8 mouse cellular contexts compared by ENCODE assay signal in genomic region chr9:110665912-110666311, GRCm38 (mm10). TPM values are rescaled to one million over a fixed set of nuclear protein-coding genes. Genes with fewer than 3 reads are reported as not detected.
DNase-seq lines count a peak whose midpoint lies in the region; ATAC-seq and TF ChIP-seq lines count a peak whose summit lies in the region.

No protein-coding gene starts in this region.

- WGBS in heart, embryonic 14.5 days = 16% methylated on average over 4 of the region's 4 CpGs
- WGBS in lung, embryonic 15.5 days = 16% methylated on average over 4 of the region's 4 CpGs
- 23% methylated on average over 4 of the region's 4 CpGs for WGBS in stomach, embryonic 14.5 days

- H3K9me3 ChIP-seq in ES-E14 (ENCODE audit: control insufficient read depth, insufficient read depth, low read depth, low read length) = no peaks in the 10 kb centered on the region
- H3K9me3 ChIP-seq in heart, embryonic 14.5 days (ENCODE audit: control insufficient read depth, low read length) = no peaks in the 10 kb centered on the region
- H3K9me3 ChIP-seq in lung, embryonic 15.5 days = no peaks in the 10 kb centered on the region
- no peaks in the 10 kb centered on the region for H3K9me3 ChIP-seq in stomach, embryonic 14.5 days (ENCODE audit: control insufficient read depth, low read depth, low read length)

- no peaks in the 10 kb centered on the region; the same call in 1 of the 2 replicates for H3K36me3 ChIP-seq in ES-E14 (ENCODE audit: control insufficient read depth, insufficient read depth, low read length, poor library complexity, severe bottlenecking)
- 0 out of 2 replicates have a peak, but pooled peaks cover 3% of the 10 kb centered on the region for H3K36me3 ChIP-seq in heart, embryonic 14.5 days (ENCODE audit: control insufficient read depth, insufficient read depth, low read length)
- no peaks in the 10 kb centered on the region for H3K36me3 ChIP-seq in lung, embryonic 15.5 days
- H3K36me3 ChIP-seq in stomach, embryonic 14.5 days (ENCODE audit: control insufficient read depth, insufficient read depth, low read length) = no peaks in the 10 kb centered on the region

- H3K27ac ChIP-seq in ES-E14 (ENCODE audit: insufficient read depth, low read depth, low read length, poor library complexity, severe bottlenecking) = no peak overlapping the region
- peak overlapping the region; percentile 35 to 84; a peak in 2 of 4 replicates for H3K27ac ChIP-seq in heart, embryonic 14.5 days (replicated peaks in 1 of 2; ENCODE audit: control insufficient read depth in 1 of 2, insufficient read depth in 1 of 2, low read depth in 2 of 2, low read length in 2 of 2)
- H3K27ac ChIP-seq in lung, embryonic 15.5 days = peak overlapping the region; percentile 2; the same call in 1 of the 2 replicates
- H3K27ac ChIP-seq in stomach, embryonic 14.5 days (ENCODE audit: low read length) = no peak overlapping the region

- in situ Hi-C loops in ES-E14 (cut with MboI; ENCODE audit: low sequenced_read_pairs in 2 of 2, unreplicated experiment in 2 of 2) = no loop called here

- peak; percentile 60; the same call in 1 of the 2 replicates for ATAC-seq in heart, embryonic 14.5 days (ENCODE audit: insufficient number of reproducible peaks, insufficient read depth, low FRiP score, low read depth)
- peak; percentile 60; the same call in 1 of the 2 replicates for ATAC-seq in lung, embryonic 15.5 days (ENCODE audit: borderline replicate concordance, extremely low read depth, low FRiP score, low TSS enrichment)
- peak; percentile 35; the same call in 1 of the 2 replicates for ATAC-seq in stomach, embryonic 14.5 days (ENCODE audit: insufficient number of reproducible peaks, insufficient read depth, low FRiP score, low read depth)
- no peak for ATAC-seq in frontal cortex, adult (ENCODE audit: low TSS enrichment)

- no peak overlapping the region for H3K4me3 ChIP-seq in ES-E14 (ENCODE audit: insufficient read depth in 1 of 2, low read depth in 1 of 2, low read length in 2 of 2, poor library complexity in 1 of 2, severe bottlenecking in 1 of 2)
- H3K4me3 ChIP-seq in heart, embryonic 14.5 days (ENCODE audit: control insufficient read depth in 1 of 2, insufficient read depth in 1 of 2, low read depth in 1 of 2, low read length in 2 of 2) = no peak overlapping the region
- no peak overlapping the region for H3K4me3 ChIP-seq in lung, embryonic 15.5 days
- H3K4me3 ChIP-seq in stomach, embryonic 14.5 days (ENCODE audit: low read depth, low read length) = no peak overlapping the region

- peaks cover 5 to 19% of the 10 kb centered on the region in 2 experiments; a peak in 2 of 4 replicates for H3K4me1 ChIP-seq in ES-E14 (ENCODE audit: control insufficient read depth in 2 of 2, insufficient read depth in 2 of 2, low read length in 2 of 2, poor library complexity in 1 of 2)
- H3K4me1 ChIP-seq in heart, embryonic 14.5 days (ENCODE audit: control insufficient read depth in 2 of 2, insufficient read depth in 2 of 2, low read length in 2 of 2) = peaks cover 42 to 69% of the 10 kb centered on the region in 2 experiments
- H3K4me1 ChIP-seq in lung, embryonic 15.5 days = peaks cover 37% of the 10 kb centered on the region
- H3K4me1 ChIP-seq in stomach, embryonic 14.5 days (ENCODE audit: control insufficient read depth, insufficient read depth, low read length) = 0 out of 2 replicates have a peak, but pooled peaks cover 5% of the 10 kb centered on the region

- H3K9ac ChIP-seq in ES-E14 (ENCODE audit: insufficient read depth, low read depth, low read length, poor library complexity, severe bottlenecking) = 0 out of 2 replicates have a peak overlapping the region, but pooled peaks have one; percentile 27
- 0 out of 2 replicates have a peak overlapping the region, but pooled peaks have one; percentile 31 for H3K9ac ChIP-seq in heart, embryonic 14.5 days (ENCODE audit: low read length)
- H3K9ac ChIP-seq in lung, embryonic 15.5 days = no peak overlapping the region
- H3K9ac ChIP-seq in stomach, embryonic 14.5 days (replicated peaks; ENCODE audit: low read depth, low read length) = no peak overlapping the region

- H3K4me2 ChIP-seq in heart, embryonic 14.5 days (ENCODE audit: low read length) = peak overlapping the region; percentile 36
- H3K4me2 ChIP-seq in lung, embryonic 15.5 days = no peak overlapping the region
- H3K4me2 ChIP-seq in stomach, embryonic 14.5 days (replicated peaks; ENCODE audit: low read depth, low read length) = no peak overlapping the region

- no peaks in the 10 kb centered on the region for H3K27me3 ChIP-seq in heart, embryonic 14.5 days (ENCODE audit: control insufficient read depth, insufficient read depth, low read length)
- no peaks in the 10 kb centered on the region for H3K27me3 ChIP-seq in lung, embryonic 15.5 days
- H3K27me3 ChIP-seq in stomach, embryonic 14.5 days (ENCODE audit: control insufficient read depth, insufficient read depth, low read length) = no peaks in the 10 kb centered on the region

- peak; percentile 44 for DNase-seq in adrenal gland, postnatal 14 days
- no peak for DNase-seq in adrenal gland, adult 2 months
- no peak for DNase-seq in ES-E14 (ENCODE audit: low read depth, low spot score)
- DNase-seq in adrenal gland, postnatal 36 days = no peak

TF ChIP-seq in ES-E14, 5 proteins besides CTCF, POLR2A, EP300 and RAD21:
- TF ChIP-seq MAFK (IDR thresholded peaks at IDR 0.05; ENCODE audit: insufficient read depth, low read depth, low read length) (no peak), ZC3H11A (IDR thresholded peaks at IDR 0.05; ENCODE audit: borderline replicate concordance, low read depth, low read length) (no peak), HCFC1 (IDR thresholded peaks at IDR 0.05; ENCODE audit: borderline replicate concordance, insufficient read depth, low read length) (no peak), ZNF384 (IDR thresholded peaks at IDR 0.05; ENCODE audit: low read depth, low read length) (no peak), CHD2 (IDR thresholded peaks at IDR 0.05; ENCODE audit: low read depth, low read length) (no peak)

RNA-seq across cellular contexts. Expression of gene Ccdc12, which starts 9.6 kb away (rescaled TPM):
- total RNA-seq in adrenal gland, postnatal 14 days (2021) = 60.4 and 79.3 TPM in 2 replicates
- total RNA-seq in adrenal gland, adult 2 months (2021) = 10 to 100 TPM; 51.6 to 71.6 TPM
- polyA plus RNA-seq in adrenal gland, adult 2 months (2012; rRNA removed) = 38.4 and 45.5 TPM in 2 replicates
- total RNA-seq in ES-E14 (2012; rRNA removed) = 79.9 and 82.2 TPM in 2 replicates
- polyA plus RNA-seq in heart, embryonic 14.5 days (2014; fragmentation: Nextera tagmentation; extraction: Ambion mirVana) = 146 and 147 TPM in 2 replicates
- polyA plus RNA-seq in lung, embryonic 15.5 days (2015; fragmentation: Nextera tagmentation; extraction: Ambion mirVana) = 151 TPM in 2 replicates
- polyA plus RNA-seq in stomach, embryonic 14.5 days (2014; fragmentation: Nextera tagmentation; extraction: Ambion mirVana) = 138 TPM in 2 replicates
- total RNA-seq in adrenal gland, postnatal 36 days (2021) = 10 to 100 TPM; 61.3 to 64.7 TPM

RNA-seq across cellular contexts. Expression of gene Nbeal2, which starts 12.0 kb away (rescaled TPM):
- 9.1 and 15.4 TPM in 2 replicates for total RNA-seq in adrenal gland, postnatal 14 days (2021)
- total RNA-seq in adrenal gland, adult 2 months (2021) = 1 to 10 TPM; 5.5 to 7.1 TPM
- 22.5 and 30.8 TPM in 2 replicates for polyA plus RNA-seq in adrenal gland, adult 2 months (2012; rRNA removed)
- total RNA-seq in ES-E14 (2012; rRNA removed) = 13.6 and 24.1 TPM in 2 replicates
- polyA plus RNA-seq in heart, embryonic 14.5 days (2014; fragmentation: Nextera tagmentation; extraction: Ambion mirVana) = 2.4 and 2.7 TPM in 2 replicates
- polyA plus RNA-seq in lung, embryonic 15.5 days (2015; fragmentation: Nextera tagmentation; extraction: Ambion mirVana) = 3.6 and 4.2 TPM in 2 replicates
- 4.3 and 4.5 TPM in 2 replicates for polyA plus RNA-seq in stomach, embryonic 14.5 days (2014; fragmentation: Nextera tagmentation; extraction: Ambion mirVana)
- 1 to 10 TPM; 7.2 to 8.1 TPM for total RNA-seq in adrenal gland, postnatal 36 days (2021)

RNA-seq across cellular contexts. Expression of gene Nradd, which starts 41.7 kb away (rescaled TPM):
- 8.4 and 10.5 TPM in 2 replicates for total RNA-seq in adrenal gland, postnatal 14 days (2021)
- total RNA-seq in adrenal gland, adult 2 months (2021) = 10 to 100 TPM; 12.0 to 14.5 TPM
- 27.6 and 30.2 TPM in 2 replicates for polyA plus RNA-seq in adrenal gland, adult 2 months (2012; rRNA removed)
- 65.5 and 83.8 TPM in 2 replicates for total RNA-seq in ES-E14 (2012; rRNA removed)
- 8.4 and 12.2 TPM in 2 replicates for polyA plus RNA-seq in heart, embryonic 14.5 days (2014; fragmentation: Nextera tagmentation; extraction: Ambion mirVana)
- polyA plus RNA-seq in lung, embryonic 15.5 days (2015; fragmentation: Nextera tagmentation; extraction: Ambion mirVana) = 51.2 and 55.6 TPM in 2 replicates
- polyA plus RNA-seq in stomach, embryonic 14.5 days (2014; fragmentation: Nextera tagmentation; extraction: Ambion mirVana) = 17.6 and 19.4 TPM in 2 replicates
- total RNA-seq in adrenal gland, postnatal 36 days (2021) = 10 to 100 TPM in 1 of 2 experiments, 1 to 10 TPM in 1; 9.0 to 15.4 TPM

Comparison
In these comparisons a context has a peak if more than half of its experiments do, and no peak if none do; other contexts are left out.
1. H3K27ac ChIP-seq: peak in heart, embryonic 14.5 days (2 of 2) and lung, embryonic 15.5 days (single experiment); none in ES-E14 (single experiment) and stomach, embryonic 14.5 days (single experiment).
2. H3K9ac ChIP-seq: peak in ES-E14 (single experiment) and heart, embryonic 14.5 days (single experiment); none in lung, embryonic 15.5 days (single experiment) and stomach, embryonic 14.5 days (single experiment).